Mouse (Mus musculus): ENCODE measurements around the gene Tsen15.

The Tsen15 gene

GRCm38 (mm10) chr1:152384589-152384988 is 1.9 kb downstream of the Tsen15 start:
- no peak for DNase-seq

- DNase-seq: no peak
These were observed 8.2 kb downstream of the Tsen15 start for GRCm38 (mm10) chr1:152378311-152378710.

- peak; percentile 62 for DNase-seq
These were observed 17.3 kb downstream of the Tsen15 start for GRCm38 (mm10) chr1:152369139-152369538.

DNA sequence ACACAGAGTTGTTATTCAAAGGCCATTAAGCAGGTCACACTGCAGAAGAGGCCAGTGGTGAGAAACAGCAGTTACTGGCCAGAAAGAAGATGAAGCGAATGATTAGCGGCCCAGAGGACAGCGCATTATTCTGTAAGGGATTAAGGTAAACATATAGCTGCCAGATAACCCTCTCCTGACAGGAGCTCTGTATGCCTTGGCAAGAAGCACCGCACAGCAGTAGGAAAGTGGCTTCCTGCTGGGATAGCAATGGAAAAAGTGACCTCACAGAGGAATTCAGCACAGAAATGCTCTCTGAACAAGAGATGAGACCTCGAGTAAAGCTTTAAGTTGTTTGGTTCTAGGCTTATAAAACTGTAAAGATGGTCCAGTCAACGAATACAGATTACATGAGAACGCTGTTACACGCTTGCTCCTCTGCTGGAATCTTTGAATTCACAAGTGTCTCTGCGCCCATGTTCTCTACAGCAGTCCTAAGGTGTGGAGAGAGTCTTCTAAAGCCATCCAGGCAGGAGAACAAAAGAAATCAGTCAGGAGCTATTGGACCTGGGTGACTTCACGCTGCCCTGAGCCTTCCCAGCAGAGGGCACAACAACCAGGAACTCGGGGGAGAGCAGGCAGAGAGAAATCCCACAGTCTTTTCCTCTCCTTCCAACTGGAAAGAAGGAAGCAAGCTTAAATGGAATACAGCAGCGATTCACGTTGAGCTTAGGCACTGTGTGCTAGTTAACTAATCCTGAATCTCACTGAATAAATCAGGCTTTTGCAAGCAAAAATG is 18.0 kb downstream of the Tsen15 start:
- no peak for DNase-seq

DNA sequence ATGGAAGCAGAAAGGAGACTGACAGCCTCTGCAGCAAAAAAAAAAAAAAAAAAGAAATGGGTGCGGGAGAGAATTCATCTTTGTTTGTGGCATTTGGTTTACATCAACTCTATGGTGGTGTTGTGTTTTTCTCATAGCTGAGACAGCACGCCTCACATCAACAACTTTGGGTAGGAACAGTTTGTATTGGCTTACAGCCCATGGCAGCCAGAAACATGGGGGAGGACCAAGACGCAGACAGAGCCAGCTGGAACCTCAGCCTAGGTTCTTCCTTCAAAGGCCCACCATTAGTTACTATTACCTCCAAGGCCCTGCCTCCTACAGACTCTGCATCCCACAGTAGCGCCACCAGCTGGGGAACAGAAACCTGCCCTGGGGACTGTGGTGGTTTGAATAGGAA is 29.8 kb downstream of the Tsen15 start:
- no peak for DNase-seq

DNA sequence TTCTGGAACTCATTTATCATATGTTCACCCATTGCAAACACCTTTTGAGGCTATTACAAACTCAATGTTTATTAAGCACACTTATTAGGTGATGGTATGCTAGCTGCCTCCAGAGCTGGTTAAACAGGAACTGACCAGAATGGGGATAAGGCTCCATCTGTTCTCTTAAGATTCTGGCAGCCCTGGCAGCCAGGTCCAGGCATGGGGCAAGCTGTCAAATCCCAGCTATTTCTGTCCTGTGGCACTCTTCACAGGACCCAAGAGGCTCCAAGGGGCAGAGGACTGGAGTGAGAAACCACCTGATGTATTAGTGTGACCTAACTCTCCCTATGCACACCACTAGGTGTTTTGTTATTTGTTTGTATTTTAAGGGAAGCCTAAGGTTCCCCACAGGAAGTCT is 38.5 kb downstream of the Tsen15 start:
- no peak for DNase-seq

- DNase-seq: no peak
These were observed 62.5 kb downstream of the Tsen15 start for GRCm38 (mm10) chr1:152324024-152324423.

All from right cerebral cortex, postnatal 14 days (tissue).